Mouse (Mus musculus): ENCODE measurements around the gene Wnt1.
A peak's percentile ranks its signal among the peaks of the same experiment; 100 is the strongest.
"Not testable (repeated sequence)": the region's sequence is repeated elsewhere in the genome, so short reads cannot be mapped to it uniquely, and the experiment has no call there.

Wnt1 gene

DNA sequence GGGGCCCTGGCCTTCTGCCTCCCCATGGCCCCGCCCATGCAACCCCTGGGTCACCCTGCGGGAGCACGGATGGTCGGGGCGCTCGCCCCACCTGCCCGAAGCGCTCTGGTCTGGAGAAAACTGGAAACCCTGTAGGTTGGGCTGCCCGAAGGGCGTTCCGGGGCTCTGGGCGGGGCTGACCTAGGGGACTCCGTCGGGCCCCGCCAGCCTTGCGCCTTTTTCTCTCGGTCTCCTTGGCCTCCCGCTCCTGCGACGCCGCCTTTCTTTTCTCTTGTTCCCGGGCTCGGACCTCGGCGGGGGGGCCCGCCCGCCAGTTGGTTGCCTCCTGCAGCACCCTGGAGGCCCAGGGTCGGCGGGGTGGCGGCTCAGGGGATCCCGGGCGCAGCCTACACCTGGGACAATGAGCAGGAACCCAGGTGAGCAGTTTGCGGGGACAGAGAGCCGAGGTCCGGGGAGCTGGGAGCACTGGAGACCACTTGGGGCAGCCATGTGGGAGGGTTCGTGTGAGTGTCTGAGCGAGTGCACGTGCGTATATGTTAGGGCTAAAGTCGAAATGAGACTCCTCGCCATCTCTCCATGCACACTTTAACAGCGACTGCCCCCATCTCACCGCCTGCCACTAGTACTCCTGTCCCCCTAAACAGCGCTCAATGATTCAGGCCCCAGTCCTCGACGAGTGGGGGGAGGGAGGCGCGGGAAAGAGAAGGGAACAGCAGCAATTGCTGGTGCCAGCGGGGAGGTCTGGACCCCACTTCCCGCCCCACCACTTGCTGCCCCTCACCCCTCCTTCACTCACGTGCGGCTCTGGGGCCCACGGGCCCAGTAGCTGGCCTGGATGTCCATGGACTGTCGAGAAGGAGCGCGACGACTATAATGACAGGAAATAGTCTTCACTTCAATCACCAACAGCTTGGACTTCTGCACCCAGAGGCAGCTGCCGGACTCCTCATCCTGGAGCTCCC, 17.4 kb downstream of the Wnt1 start:
- DNase-seq, result peak; percentile 32 to 38

DNA sequence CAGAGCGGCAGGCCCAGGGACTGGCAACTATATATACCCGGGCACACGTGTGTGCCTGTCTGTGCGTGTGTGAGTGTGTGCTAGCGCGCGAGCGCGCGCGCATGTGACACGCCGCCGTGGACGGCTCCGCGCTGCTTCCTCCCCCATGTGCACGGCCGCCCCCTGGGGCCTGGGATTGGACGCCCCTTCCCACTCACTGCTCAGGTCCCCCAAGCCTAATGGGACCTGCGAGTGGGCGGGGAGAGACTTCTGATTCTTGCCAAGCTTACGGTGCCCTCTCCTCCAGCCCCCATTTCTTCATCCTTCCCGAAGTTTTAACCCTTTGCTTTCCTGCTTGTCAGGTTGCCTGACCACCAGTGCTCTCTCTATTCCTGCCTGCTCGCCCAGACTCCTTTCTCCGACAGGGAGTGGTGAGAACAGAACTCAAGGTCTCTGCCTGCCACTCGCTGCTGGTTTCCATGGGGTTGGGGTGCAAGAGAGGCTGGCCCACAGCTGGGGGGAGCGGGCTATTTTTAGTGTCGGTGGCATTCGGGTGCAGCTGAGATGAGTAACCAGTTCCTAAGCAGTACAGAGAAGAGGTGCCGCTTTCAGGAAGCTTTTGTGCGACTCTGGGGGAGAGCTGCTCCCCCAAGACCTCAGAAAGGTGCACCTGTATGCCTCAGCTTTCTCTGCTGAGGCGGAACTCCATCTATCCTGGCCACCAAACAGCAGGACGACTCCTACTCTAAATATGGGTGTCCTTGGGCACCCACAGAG, 18.4 kb downstream of the Wnt1 start:
- peak; percentile 65 to 68 for DNase-seq

DNA sequence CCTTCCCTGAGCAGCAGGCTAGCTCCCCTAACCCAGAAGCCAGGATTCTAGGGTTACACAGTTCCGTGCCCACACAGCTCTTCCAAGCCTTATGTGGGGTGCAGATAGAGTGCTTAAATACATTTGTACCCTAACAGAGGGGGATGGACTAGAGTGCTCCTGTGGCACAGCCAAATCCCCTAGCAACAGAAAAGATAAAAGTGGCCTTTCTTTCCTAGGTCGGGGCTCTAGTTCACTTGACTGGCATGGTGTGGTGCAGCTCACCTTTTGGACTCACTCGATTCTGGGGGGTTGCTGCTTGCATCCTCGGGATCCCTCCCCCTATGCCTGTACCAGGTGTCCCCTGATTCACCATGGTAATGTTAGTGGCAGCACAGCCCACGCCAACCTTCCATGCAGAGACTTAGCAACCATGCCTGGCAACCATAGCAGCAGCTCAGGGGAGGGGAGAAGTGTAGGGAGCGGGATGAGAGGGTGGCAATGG, 19.0 kb downstream of the Wnt1 start:
- DNase-seq, result peak in 1 of 2 experiments; percentile 18

DNA sequence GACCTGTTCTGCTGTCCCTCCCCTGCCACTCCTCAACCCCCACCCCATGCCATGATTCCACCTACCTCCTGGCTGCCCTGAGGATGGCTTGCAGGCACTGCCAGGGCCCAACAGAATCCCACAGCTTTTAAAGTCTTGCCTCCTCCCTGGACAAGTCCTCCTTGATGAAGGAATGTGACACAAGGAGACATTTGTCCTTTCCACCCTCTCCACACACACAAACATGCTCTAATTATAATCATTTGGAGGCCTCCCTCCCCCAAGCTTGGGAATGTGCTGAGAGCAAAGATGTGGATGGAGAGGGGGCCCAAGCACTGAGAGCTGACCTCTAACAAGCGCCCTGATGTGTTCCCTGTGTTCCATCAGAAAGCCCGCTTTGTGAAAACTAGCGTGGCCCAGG, 19.7 kb downstream of the Wnt1 start, which contains the start of gene Ddn:
Ddn (minus strand) TSS at position 101 of the 400 bp plus-strand sequence.
- no peak for DNase-seq

DNA sequence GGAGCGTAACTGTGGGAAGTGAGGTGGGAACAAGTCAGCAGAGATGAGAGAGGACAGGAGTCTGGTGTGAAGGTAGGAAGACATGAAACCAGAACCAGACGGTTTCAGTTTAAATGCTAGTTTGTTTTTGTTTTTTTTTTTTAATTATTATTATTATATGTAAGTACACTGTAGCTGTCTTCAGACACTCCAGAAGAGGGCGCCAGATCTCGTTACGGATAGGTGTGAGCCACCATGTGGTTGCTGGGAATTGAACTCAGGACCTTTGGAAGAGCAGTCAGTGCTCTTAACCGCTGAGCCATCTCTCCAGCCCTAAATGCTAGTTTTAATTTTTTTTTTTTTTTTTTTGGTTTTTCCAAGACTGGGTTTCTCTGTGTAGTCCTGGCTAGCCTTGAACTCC, 20.6 kb downstream of the Wnt1 start:
- not testable (repeated sequence) for DNase-seq

DNA sequence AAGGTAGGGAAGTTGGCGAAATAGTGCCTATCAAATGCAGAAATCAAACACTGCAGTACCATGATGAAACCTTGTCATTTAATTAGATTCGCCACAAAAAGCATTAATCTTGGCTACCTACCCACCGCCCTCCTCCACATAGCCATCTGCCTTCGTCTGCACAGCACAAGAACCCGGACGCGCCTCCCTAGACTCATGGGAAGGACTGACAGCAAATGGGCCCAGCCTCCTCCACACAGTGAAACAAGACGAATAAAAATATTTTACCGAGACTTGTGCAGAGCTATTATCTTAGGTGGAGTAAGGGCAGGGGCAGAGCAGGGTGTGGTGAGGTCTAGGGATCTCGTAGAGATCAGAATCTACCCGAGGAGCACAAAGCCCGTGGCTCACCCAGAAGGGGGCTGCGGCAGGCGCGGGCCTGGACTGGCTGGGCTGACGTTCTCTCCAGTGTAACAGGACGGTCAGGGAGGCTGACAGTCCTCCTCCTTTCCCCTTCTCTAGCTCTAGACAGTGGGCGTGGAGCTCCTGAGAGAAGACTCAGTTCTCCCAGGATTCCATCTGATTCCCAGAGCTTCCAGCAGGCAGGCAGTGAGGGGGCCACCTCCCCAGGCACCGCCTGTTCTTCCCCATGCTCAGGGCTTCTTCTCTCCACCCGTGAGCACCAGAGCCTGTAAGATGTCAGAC, 23.2 kb downstream of the Wnt1 start:
- no peak for DNase-seq

DNA sequence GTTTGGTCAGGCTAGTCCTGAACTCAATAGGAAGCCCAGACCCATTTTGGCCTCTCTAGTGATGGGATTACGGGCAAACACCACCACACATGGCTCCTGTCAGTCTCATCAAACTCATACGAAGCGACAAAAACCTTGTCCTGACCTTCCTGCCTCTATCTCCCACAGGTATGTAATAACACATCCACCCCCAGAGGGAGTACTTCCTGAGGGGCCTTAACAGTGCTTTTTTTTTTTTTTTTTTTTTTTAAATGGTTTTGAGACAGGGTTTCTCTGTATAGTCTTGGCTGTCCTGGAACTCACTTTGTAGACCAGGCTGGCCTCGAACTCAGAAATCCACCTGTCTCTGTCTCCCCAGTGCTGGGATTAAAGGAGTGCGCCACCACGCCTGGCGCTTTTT, 28.5 kb downstream of the Wnt1 start:
- no peak for DNase-seq

DNA sequence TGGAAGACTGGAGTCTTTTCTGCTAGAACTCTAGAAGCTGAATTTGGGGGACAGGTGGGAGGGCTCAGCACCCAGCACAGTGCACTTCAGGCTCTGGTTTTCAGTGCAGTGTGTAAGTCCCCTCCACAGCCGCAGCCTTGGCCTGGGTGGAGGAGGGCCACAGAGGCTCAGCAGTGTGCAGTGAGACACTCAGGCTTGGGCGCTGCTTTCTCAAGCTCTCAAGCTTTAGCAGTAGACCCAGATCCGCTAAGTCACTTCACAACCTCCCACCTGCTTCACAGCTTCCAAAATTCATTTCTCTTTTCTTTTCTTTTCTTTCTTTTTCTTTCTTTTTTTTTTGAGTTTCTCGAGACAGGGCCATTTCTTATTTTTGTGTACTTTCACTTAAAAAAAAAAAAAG, 31.3 kb downstream of the Wnt1 start:
- no peak for DNase-seq

DNA sequence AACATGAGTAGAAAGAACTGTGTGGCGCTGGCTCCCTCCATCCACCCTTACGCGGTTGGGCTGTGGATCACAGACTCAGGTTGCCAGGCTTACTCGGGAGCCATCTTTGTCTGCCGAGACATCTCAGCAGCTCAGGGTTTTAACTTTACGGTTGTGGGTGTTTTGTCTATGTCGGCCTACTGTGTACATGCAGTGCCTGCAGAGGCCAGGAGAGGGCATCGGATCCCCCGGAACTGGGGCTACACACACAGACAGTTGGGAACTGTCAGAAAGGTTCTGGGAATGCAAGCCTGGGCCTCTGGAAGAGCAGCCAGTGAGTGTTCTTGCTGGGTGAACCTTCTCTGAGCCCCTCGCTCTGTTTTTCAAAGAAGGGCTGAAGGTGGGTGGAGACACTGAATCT, 31.7 kb downstream of the Wnt1 start:
- DNase-seq, result no peak

DNA sequence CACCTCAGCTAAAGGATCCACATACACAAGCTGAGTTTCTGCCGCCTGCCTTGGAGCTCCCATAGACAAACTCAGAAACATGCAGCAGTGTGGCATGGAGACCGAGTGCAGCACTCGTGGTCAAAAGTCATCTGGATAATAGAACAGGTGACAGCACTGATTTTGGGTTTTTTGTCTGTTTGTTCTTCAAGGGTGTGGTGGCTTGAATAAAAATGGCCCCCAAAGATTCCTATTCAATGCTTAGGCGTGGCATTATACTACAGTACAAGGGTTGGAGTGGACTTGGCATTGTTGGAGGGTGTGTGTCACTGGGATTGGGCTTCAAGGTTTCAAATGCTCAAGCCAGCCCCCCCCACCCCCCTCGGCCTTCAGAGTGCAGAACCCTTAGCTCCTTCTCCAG, 32.5 kb downstream of the Wnt1 start:
- no peak for DNase-seq

DNA sequence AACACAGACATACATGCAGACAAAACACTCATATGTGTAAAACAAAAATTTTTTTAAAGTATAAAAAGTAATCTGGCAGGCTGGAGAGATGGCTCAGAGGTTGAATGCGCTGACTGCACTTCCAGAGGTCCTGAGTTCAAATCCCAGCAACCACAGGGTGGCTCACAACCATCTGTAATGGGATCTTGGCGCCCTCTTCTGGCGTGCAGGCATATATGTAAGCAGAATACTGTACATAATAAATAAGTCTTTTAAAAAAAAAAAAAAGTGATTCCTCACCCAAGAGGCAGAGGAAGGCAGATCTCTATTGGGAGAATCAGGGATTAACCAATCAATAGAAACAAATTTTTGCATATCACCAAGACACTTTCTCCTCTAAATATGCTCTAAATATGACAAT, 33.8 kb downstream of the Wnt1 start:
- no peak for DNase-seq

DNA sequence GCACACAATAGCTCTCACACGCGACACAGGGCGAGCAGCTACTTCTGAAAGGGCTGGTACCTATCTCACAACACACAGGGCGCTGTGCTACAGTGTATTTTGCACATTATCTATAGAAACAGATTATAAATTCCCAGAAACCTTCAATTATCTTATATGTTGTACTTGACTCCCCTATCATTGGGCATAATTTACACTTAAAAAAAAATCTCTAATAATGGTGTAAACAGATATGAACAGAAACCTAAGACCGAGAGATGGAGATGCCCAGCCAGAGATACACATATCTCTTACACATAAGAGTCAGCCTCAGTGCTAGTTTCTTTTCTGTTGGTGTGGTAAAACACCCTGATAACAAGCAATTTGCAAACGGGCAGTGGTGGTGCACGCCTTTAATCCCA, 38.0 kb downstream of the Wnt1 start:
- no peak for DNase-seq

DNA sequence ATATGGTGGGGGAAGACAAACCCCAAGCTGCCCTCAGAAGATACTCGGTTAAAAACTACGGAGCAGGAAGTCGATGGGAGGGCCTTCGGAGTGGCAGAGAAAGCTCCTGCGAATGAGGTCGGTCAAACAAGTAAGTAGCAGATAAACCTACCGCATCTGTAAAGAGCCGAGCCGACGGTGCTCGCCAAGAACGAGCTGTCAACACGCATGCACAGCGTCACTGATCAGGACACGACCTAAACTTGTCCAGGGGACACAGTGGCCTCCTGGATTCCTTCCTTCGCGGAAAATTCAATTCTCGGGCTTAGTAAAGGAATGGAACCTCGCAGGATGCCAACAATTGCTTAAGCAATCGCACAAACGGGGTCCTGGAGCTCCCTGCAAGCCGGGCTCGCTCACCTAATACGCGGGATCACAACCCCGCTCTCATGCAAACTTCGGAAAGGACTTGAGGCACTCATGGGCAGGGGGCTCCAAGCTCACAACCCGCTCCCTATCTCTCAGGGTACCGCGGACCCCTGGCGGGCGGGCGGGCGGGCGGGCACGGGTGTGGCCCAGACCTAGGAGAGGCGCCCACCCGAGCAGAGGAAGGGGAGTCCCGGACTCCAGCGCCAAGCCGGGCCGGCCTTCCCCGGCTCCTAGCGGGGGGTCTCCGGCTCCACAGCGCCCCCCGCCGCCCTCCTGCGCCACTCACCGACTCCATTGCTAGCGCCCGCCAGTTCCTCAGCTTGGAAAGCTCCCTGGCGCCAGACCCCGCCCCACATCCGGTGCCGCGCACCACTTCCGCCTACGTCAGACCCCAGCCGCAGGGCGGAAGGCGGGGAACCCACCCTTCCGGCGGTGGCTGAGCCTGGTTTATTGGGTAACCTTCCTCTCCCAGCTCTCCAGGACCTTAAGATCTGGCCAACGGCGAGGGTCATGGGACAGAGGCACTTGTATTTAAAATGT, 41.4 kb downstream of the Wnt1 start, which contains the start of gene Prkag1:
Prkag1 (minus strand) TSS at position 786 of the 948 bp plus-strand sequence.
- peak; percentile 98 to 99 for DNase-seq

DNA sequence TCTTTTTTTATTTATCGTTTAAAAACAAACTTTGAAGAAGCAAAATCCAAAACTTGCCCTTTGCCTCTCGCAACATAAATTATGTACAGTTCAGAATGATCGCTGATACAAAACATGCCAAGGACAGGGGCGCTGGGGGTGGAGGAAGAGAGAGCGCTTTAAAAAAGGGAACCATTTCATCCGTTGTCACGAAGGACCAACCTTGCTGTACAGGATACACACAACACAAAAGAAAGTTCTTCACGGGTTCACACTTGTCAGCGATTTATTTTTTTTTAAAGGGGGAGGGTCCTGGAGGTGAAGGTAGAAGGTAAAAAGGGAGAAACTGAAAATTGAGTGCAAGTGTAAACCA, 42.0 kb downstream of the Wnt1 start:
- no peak for DNase-seq

DNA sequence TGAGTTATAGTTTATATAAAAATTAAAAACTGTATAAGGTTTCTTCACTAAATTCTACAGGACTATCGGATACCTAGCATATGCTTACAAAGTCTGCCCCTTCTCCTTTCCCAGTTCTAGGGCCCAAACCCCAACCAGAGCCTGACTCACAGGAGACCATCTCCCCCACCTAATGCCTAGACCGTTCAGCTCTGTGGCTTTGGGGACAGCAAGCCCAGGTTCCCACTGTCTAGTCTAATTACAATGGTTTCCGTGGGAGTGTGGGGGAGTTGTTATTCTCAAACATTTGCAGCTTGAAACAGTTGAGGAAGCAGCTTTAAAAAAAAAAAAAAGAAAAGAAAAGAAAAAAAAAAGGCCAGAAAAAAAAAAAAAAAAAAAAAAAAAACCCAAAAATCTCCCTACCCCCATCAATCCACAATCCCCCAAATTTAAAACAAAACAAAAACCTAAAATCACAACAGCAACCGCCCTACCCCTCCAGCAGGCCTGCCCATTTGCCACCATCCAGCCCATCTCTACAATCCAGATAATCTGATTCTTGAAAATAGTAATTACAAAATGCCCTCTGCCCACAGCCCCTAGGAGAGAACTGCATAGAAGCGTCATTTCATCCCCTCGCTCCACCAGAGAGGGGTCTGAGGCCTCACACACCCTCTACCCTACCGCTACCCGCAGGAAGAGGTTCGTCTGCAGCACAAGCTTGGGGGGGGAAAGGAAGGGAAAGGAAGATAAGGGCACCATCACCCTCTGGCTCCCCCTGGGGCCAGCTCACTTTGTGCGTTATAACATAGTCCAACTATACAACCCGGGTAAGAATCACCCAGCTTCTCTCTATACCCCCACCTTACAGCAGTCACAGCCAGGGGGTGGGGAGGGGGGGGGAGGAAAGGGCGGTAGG, 42.8 kb downstream of the Wnt1 start:
- no peak for DNase-seq

DNA sequence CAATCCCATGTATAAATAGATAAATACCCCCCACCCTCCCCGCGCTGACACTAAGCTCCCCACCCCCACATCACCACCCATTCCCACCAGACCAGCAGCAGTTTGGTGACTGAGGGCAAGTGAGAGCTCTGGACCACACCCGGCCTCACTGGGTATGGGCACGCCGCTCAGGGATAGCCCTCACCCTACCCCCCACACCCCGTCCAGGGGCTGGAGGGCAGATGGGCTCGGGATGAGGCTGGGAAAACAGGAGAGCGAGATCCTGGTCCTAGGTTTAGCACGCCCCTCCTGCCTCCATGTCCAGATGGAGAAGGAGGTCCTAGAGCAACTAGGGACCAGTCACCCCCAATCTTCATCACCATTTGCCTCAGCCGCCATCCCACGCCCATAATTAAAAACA, 43.6 kb downstream of the Wnt1 start:
- DNase-seq, result no peak

DNA sequence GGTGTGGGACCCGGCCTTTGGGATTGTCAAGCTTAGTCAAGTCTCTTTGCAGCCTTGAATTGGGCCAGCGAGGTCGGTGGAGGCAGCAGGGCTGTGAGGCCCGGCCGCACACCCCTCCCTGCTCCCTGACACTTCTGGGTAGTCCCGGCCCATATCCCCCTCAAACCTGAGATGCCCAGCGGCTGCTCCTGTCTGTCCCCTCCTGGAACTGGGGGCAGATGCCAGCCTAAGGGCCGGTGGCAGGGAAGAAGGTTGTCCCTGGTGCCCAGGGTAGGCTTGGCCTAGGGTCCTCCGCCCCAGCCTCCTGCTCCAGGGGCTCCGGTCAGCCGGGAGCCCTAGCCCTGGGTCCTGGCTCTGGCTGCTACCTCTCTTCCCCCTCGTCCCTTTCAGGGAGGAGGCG, 44.4 kb downstream of the Wnt1 start:
- DNase-seq, result no peak

DNA sequence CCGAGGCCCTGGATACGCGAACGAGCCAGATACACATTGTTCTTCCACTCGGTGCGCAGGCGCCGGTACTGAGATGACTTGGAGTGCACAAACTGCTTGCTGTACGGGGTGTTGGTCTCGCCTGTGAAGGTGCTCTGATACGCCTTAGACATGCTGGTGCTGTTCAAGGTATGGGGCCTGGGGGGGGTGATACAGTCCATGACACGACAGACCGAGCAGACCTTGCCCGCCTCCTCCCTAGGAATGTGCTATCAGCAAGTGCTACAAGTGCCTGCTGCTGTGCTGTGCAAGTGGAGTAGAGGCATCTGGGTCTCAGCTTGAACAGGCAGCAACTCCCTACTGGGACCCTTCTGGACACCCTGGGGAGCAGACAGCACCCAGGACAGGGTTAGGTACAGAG, 45.6 kb downstream of the Wnt1 start:
- no peak for DNase-seq

DNA sequence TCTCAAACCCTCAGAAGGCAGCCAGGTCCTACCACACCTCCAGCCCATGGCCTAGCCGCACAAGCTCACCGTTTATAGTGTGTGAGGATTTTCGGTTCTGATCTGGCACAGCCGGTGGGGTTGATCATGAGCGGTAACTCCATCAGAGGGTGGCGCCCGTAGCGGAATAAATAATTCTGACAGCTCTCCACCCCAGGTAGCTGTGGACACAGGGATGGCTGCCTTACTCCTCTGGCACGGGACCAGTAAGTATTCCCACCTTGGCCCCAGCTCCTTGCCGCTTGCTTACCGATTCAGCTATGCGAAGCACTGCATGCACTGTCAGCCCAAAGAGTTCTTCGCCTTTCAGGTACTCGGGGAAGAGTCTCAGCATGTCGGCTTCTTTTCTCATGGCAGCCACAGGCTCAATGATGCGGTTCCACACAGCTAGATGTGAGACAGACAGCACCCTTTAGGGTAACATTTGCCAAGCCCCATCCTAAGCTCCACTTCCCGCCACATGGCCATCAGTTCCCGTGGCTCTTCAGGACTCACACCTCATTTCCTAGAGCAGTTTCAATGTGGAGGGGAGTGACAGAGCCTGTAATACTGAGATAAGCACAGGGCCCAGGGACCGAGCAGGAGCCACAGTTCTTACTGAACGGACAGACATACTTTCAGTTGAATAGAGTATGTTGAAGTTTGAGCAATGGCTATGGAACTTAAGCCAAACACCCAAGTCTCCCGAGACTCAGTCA, 47.5 kb downstream of the Wnt1 start:
- DNase-seq, result no peak

DNA sequence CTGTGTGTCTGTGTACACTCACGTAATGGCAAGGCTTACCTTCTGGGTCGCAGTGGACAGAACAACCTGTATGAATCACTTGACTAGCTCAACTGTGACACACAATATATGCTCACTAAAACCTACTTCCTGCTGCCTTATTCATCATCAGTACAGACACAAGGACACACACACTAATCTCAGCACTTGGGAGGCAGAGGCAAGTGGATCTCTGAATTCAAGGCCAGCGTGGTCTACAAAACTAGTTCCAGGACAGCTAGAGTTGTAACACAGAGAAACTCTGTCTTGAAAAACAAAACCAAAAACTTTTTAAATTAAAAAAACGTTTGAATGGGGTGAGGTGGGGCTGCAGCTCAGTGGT, 48.1 kb downstream of the Wnt1 start:
- no peak for DNase-seq
